Mouse (Mus musculus) central nervous system, embryonic 18 days (tissue): ENCODE measurements around the gene Gpr55. TPM values are rescaled to one million over a fixed set of nuclear protein-coding genes. Genes with fewer than 3 reads are reported as not detected.

Experiments
- polyA plus RNA-seq: library from polyadenylated mRNA; depleted of rRNA; stranded (reverse); fragments of >200 nt; gene quantifications from 2 replicates; pipeline ENCODE4 v1.2.3, GENCODE M21; 2012; rRNA removed

Gpr55 gene
- 0.05 and 0.06 TPM in 2 replicates for polyA plus RNA-seq

DNA sequence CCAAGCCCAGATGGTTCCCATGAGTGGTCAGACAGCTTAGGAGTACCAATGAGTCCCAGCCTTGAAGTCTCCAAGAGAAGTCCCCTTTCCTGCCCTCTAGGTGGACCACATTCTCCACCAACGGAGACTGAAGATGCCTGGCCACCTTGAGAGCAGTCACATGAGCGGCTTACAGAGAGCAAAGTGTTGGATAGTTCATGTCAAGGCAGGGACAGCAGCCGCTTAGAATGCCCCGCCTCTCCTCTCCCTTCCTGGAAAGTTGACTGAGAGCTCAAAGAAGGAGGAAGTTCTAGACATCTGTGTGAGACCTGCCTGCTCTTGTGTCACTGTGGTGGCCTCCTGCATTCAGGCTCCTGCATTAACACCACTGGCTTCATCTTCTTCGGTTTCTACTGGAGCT is at the start of gene Gpr55:
Gene Gpr55, minus strand, starts transcription at position 135 of the 400 bp plus-strand sequence.

GRCm38 (mm10) chr1:85928057-85928687 is 32.6 kb downstream of the Gpr55 start, which contains the start of gene 4933407L21Rik:
TSS of gene 4933407L21Rik (plus strand) at chr1:85928483.

GRCm38 (mm10) chr1:85894231-85894747 is 66.5 kb downstream of the Gpr55 start, which contains the start of gene Itm2c:
TSS of gene Itm2c (plus strand) at chr1:85894281.

Other genes starting within 250 kb of the Gpr55 start
- gene A630001G21Rik, start 182.4 kb downstream of the Gpr55 start, polyA plus RNA-seq = 0.41 and 0.72 TPM in 2 replicates
- gene Cab39, start 167.6 kb downstream of the Gpr55 start, polyA plus RNA-seq = 111 and 115 TPM in 2 replicates
- gene Itm2c, start 66.7 kb downstream of the Gpr55 start, polyA plus RNA-seq = 152 and 167 TPM in 2 replicates
- gene 4933407L21Rik, start 32.5 kb downstream of the Gpr55 start, polyA plus RNA-seq = 9.5 and 9.9 TPM in 2 replicates
- 0.39 and 0.40 TPM in 2 replicates for gene Spata3, start 55.8 kb upstream of the Gpr55 start, polyA plus RNA-seq
- 10.3 and 11.4 TPM in 2 replicates for gene 2810459M11Rik, start 84.9 kb upstream of the Gpr55 start, polyA plus RNA-seq
- 87.7 and 91.3 TPM in 2 replicates for gene Psmd1, start 103.4 kb upstream of the Gpr55 start, polyA plus RNA-seq
- 0.04 TPM in 1 of 2 replicates, not detected in the other for gene Htr2b, start 151.0 kb upstream of the Gpr55 start, polyA plus RNA-seq
- 2.7 and 2.9 TPM in 2 replicates for gene Gm21972, start 172.6 kb upstream of the Gpr55 start, polyA plus RNA-seq
- 25.6 and 25.9 TPM in 2 replicates for gene Armc9, start 193.8 kb upstream of the Gpr55 start, polyA plus RNA-seq